Mouse (Mus musculus): ENCODE results near the gene Hprt. TPM values are rescaled to one million over a fixed set of nuclear protein-coding genes. Genes with fewer than 3 reads are reported as not detected.

The Hprt gene
- polyA plus RNA-seq (2012; fragmentation: generic; extraction: Trizol): 10 to 100 TPM in 1 of 2 experiments, 1 to 10 TPM in 1; 9.7 to 27.9 TPM

DNA sequence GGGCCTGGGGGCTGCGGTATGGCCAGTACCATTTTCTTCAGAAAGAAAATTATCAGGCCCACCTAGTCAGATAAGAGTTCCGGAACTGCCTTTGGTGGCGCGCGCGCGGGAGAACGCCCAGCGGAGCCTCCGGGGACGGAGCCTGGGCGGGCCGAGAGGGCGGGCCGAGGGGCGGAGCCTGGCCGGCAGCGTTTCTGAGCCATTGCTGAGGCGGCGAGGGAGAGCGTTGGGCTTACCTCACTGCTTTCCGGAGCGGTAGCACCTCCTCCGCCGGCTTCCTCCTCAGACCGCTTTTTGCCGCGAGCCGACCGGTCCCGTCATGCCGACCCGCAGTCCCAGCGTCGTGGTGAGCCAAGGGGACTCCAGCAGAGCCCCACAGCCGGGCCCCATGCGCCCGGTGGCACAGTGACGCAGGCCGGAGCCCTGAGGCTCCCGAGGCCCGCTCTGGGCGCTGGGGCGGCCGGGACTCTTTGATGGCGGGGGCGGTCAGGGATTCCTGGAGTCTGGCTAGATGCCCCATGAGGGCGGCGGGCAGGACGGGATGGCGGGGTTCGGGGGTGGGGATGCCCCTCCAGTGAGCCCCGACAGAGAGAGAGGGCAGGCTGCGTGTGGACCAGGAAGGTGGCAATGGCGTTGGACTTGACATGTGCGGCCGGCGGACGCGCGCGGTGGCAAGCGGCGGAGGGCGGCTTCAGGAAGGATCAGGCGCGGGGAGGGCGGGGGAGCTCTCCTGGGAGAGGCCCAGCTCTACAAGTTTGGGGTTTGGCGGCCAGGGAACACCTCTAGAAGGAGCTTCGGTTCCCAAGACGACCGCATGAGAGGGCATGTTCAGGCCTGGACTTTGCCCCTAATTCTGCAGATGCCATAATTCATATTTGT, at the start of gene Hprt:
Gene Hprt (plus strand): TSS at position 233 of the 879 bp plus-strand sequence.

Other genes with a start within 250 kb of the Hprt start
- not detected for gene Ccdc160, start 196.9 kb upstream of the Hprt start, polyA plus RNA-seq (2012; fragmentation: generic; extraction: Trizol)
- gene Phf6, start 75.9 kb upstream of the Hprt start, polyA plus RNA-seq (2012; fragmentation: generic; extraction: Trizol): 1 to 10 TPM in 1 of 2 experiments, under 1 TPM in 1; 0.57 to 2.6 TPM